Mouse (Mus musculus): ENCODE data around the gene Lce1b.

Lce1b gene

GRCm38 (mm10) chr3:92656826-92657225 is at the start of gene Lce1b:
Gene Lce1b (minus strand): TSS chr3:92656926.
- DNase-seq, result no peak

GRCm38 (mm10) chr3:92694613-92695012 is 37.9 kb upstream of the Lce1b start:
- no peak for DNase-seq

GRCm38 (mm10) chr3:92691688-92692087 is 35.0 kb upstream of the Lce1b start:
- DNase-seq, result no peak

GRCm38 (mm10) chr3:92689154-92689553 is 32.4 kb upstream of the Lce1b start:
- DNase-seq, result peak; percentile 3 to 39

GRCm38 (mm10) chr3:92687110-92687509 is 30.4 kb upstream of the Lce1b start, which contains the start of gene Lce1d:
Gene Lce1d (minus strand): TSS chr3:92687210.
- no peak for DNase-seq

GRCm38 (mm10) chr3:92678947-92679346 is 22.2 kb upstream of the Lce1b start, which contains the start of gene Lce1c:
Gene Lce1c (plus strand): TSS chr3:92679247.
- no peak for DNase-seq

GRCm38 (mm10) chr3:92670215-92670614 is 13.5 kb upstream of the Lce1b start, which contains the start of gene Lce1a2:
Gene Lce1a2 (minus strand): TSS chr3:92670315.
- no peak for DNase-seq

GRCm38 (mm10) chr3:92648207-92648606 is 8.5 kb downstream of the Lce1b start, which contains the start of gene Lce1a1:
Gene Lce1a1 (minus strand): TSS chr3:92648307.
- DNase-seq, result no peak

- DNase-seq, result no peak
Measured at GRCm38 (mm10) chr3:92639854-92640253, 16.9 kb downstream of the Lce1b start.

- DNase-seq, result no peak
Measured at GRCm38 (mm10) chr3:92638653-92638991, 18.1 kb downstream of the Lce1b start.

- no peak for DNase-seq
Measured at GRCm38 (mm10) chr3:92637745-92638652, 18.7 kb downstream of the Lce1b start.

GRCm38 (mm10) chr3:92621560-92621959 is 35.2 kb downstream of the Lce1b start, which contains the start of gene Lce6a:
Gene Lce6a (minus strand): TSS chr3:92621660.
- no peak for DNase-seq

- no peak for DNase-seq
Measured at GRCm38 (mm10) chr3:92609804-92610203, 46.9 kb downstream of the Lce1b start.

- no peak for DNase-seq
Measured at GRCm38 (mm10) chr3:92607392-92607791, 49.3 kb downstream of the Lce1b start, which contains the start of gene 2210017I01Rik. Gene 2210017I01Rik (minus strand): TSS chr3:92607492.

Data from thymus, postnatal 36 days (tissue).